Mouse (Mus musculus): ENCODE measurements at regions not wholly inside any gene's neighbourhood (a gene's known extent, or its start where the extent isn't known, plus 50 kb on each side); places are given as distances from the start of the nearest gene placed in this dataset.
A peak's percentile ranks its signal among the peaks of the same experiment; 100 is the strongest.

- DNase-seq (ENCODE audit: inconsistent age in 2 of 2, low spot score in 1 of 2), result peak; percentile 15 to 41
These were observed 113.2 kb downstream of the Inhbb start for GRCm38 (mm10) chr1:119308719-119309365.

- DNase-seq (ENCODE audit: inconsistent age in 2 of 2, low spot score in 1 of 2), result no peak
These were observed 116.6 kb downstream of the Inhbb start for GRCm38 (mm10) chr1:119305315-119305976.

DNA sequence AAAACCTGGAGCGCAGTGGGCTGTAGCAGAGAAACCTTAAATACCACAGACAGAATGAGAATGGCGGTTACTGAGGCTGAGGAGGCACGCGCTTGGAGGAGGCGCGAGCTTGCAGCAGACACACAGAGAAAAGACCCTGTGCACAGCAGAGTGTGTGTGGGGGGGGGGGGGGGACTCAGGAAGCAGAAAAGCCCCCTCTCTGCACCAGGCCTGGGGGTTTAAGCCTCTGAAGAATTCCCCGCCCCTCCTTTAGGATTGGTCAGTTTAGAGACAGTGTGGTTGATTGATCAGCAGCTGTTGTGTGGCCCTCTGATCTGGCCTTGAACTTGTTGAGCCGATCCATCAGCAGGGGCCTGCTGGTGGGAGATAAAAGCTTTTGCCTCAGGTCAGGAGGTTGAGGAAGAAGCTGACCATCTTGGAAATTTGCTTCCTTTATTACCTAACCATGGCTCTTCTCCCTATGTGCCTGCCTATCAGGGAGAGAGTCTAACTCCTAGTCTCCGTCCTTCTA is 117.5 kb downstream of the Inhbb start:
- no peak for DNase-seq (ENCODE audit: inconsistent age in 2 of 2, low spot score in 1 of 2)

GRCm38 (mm10) chr1:119302349-119302995 is 119.6 kb downstream of the Inhbb start:
- peak; percentile 28 to 78 for DNase-seq (ENCODE audit: inconsistent age in 2 of 2, low spot score in 1 of 2)

DNA sequence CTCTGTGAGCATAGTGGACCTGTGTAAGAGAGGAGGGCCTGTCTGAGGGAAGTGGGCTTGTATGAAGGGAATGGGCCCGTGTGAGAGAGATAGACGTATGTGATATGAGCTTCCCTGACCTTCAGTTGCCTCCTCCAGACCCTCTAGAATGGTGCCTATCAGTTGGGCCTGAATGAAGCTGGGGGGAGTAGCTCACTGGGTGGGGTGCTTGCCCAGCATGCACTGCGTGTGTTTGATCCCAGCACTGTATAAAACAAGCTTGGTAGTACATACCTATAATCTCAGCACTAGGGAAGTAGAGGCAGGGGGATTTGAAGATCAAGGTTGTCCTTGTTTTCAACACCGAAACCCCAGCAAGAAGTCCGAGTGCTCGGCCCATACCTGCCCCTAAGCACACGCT is 120.1 kb downstream of the Inhbb start:
- no peak for DNase-seq (ENCODE audit: inconsistent age in 2 of 2, low spot score in 1 of 2)

DNA sequence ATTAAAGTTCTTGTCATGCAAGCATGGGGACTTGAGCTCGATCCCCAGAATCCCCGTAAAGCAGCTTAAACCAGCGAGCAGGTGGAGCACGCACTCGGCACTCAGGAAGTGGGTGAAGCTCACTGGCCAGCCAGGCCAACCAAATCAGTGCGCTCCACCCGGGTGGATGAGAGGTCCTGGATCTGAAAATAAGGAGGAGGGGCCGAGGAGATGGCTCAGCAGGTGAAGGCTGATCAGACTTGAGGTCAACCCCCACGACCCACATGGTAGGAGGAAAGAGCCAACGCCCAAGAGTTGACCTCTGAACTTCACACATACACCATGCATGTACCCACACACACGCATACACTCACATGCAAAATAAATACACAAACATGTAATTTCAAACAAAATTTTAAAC is 120.8 kb downstream of the Inhbb start:
- DNase-seq (ENCODE audit: inconsistent age in 2 of 2, low spot score in 1 of 2), result no peak

DNA sequence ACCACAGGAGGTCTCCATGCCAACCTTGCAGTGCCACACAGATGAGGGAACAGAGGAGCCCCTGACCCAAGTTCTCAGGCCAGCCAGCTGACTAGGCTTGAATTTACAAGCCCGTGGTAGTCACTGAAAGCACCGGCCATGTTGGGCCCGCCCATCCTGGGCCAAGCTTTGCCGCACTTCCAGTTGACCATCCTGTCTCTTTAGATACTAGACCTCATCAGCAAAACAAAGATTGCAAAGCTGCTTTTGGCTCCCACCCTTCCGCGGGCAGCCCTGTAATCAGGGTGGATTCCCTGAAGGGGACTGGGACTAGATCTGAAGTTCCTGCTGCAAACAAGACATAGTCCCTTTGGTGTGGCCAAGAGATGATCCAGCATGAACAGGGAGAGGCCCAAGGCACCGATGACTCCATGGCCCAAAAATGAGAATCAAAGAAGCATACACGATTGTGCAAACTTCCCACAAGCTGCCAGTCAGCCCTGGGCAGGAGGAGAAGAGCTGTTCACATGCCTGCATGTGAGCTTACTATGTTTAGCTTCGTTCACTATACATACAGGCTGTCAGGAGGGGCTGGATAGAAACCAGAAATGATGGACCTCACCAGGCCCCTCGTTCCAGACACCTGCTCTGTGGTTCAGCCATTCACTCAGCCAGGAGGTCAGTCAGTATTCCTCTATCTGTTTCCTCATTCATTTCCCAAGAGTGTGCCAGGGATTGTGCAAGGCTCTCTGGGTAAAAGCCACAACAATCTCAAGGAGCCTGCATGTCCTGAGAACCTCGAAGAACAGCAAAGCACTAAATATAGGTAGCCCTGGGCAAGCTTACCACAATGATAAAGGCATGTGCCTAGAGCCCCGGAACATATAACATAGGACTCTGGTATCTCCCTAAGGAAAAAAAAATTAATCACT is 122.0 kb downstream of the Inhbb start:
- DNase-seq (ENCODE audit: inconsistent age in 2 of 2, low spot score in 1 of 2), result peak in 1 of 2 experiments; percentile 81

GRCm38 (mm10) chr1:119298696-119299230 is 123.3 kb downstream of the Inhbb start:
- no peak for DNase-seq (ENCODE audit: inconsistent age in 2 of 2, low spot score in 1 of 2)

DNA sequence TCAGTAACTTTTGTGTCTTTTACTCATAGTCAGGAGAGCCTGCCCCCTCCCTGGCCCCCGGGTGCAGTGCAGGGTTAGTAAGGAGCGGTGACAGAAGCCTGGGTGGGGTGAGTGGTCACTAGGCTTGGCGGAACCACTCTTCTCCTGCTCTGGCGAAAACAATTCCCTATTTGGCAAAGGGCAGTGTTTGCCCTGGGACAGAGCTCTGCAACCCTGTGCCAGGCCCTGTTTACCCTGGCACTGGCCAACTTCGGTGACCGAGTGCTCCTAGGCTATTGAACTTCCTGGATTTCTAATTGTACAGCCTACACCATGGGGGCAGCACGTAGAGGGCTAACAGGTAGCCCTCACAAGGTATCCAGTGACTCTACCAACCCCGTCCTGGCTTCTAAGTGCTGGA is 126.9 kb downstream of the Inhbb start:
- DNase-seq (ENCODE audit: inconsistent age in 2 of 2, low spot score in 1 of 2), result peak in 1 of 2 experiments; percentile 38

GRCm38 (mm10) chr1:119293839-119294238 is 128.2 kb downstream of the Inhbb start:
- peak in 1 of 2 experiments; percentile 75 for DNase-seq (ENCODE audit: inconsistent age in 2 of 2, low spot score in 1 of 2)

DNA sequence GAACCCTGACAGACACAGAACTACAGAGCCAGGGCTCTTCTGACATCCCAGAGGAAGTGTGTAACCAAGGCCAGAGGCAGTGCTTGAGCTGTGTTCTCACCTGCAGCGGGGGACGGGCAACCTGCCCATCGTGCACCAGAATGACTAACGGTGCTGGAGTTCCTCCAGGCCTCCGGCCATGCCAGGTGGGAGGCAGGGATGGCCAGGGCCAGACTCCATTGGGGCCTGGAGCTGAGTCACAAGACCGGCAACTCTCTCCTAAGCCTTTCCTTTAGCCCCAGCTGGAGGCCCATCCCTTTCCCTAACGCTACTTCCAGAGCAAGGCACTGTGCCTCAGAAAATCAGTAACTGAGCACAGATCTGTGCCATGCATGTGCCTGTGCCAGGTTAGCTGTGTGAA is 129.8 kb downstream of the Inhbb start:
- DNase-seq (ENCODE audit: inconsistent age in 2 of 2, low spot score in 1 of 2), result peak; percentile 48 to 88

DNA sequence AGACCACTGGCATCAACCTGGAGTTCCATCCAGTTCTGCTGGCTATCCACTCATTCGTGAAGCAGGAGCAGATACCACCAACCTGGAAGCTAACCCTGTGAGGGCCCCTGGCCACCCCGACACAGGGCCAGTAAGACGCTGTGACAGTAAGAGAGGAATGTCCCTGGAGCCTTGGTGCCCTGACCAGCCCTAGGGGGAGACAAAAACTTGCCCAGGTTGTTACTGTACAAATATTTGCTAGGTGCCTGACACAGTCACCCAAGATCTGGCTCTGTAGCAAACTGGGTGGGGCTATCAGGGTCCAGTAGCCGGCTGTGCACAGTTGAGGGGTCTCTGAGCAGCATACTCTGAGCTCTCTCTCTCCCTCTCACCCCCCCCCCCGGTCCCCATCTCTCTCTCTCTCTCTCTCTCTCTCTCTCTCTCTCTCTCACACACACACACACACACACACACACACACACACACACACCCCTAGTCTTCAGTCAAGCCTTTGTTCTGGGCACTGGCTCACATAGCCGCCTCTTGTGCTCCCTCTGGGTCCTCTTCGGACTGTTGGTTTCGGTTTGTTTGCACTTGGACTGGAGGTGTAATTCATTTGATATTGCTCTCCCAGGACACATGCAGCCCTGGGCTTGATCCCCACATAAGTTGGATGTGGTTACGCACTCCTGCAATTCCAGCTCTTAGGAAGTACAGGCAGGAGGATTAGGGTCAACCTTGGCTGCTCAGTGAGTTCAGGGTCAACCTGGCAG is 131.7 kb downstream of the Inhbb start:
- peak in 1 of 2 experiments; percentile 34 for DNase-seq (ENCODE audit: inconsistent age in 2 of 2, low spot score in 1 of 2)

DNA sequence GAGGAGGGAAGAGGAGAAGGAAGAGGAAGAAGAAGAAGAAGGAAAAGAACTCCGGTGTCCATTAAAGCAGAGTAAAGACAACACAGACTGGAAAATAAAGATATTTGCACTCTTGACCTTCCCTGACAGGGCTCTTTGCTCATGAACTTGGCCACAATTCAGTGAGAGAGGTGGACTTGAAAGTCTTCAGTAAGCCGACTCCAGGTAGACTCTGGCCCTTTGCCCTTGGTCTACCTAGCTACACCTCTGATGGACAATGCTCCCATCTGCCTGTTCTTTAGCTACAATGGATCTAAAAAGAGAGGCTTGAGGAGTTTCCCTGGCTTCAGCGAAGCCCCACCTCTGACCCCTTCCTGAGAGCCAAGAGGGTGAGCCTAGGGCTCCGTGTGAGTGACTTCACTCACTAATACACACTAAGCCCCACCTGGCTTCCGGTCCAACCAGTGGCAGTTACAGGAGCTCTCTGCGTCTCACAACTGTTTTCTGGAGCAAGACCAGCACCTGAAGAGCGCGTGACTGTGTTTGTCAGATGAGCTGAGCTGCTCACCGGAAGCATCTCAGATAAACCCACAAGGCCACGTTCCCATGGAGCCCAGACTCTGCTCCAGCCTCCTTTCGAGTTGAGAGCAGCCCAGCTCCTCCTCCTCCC is 132.4 kb downstream of the Inhbb start:
- no peak for DNase-seq (ENCODE audit: inconsistent age in 2 of 2, low spot score in 1 of 2)

DNA sequence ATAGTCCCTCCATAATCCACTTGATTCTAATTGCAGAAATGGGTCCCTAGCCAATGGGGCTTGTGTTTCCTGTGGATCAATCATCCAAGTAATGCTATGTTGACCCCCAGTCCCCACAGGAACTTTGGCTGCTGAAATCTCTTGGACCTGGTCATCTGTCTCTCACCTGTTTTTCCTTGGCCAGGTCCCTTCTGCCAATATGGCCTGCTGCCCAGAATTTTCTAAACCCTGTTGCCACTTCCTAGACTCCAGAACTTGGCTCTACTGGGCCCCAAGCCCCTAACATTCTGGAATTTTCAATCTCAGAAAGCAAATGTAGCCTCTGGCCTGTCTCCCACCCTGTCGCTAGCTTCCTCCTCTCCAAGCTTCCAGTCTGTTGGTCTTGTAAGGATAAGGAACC is 139.6 kb downstream of the Inhbb start:
- DNase-seq (ENCODE audit: inconsistent age in 2 of 2, low spot score in 1 of 2), result no peak

DNA sequence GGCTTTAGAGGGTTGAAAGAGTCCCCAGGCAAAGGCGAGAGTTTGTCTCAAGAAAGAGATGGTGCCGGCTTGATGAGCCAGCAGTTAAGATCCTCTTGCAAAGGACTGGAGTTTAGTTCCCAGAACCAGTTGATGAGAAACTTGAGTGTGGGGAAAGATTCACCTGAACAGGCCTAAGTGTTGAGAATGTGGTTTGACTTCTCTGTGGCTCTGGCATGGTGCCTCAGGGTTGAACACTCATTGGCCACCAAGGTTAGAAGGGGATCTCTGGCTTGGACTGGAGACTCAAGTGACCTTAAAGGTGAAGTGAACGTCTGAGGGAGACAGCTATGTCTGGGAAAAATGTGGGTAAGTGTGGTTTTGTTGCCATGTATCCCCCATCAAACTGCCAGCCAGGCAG is 142.8 kb downstream of the Inhbb start:
- DNase-seq (ENCODE audit: inconsistent age in 2 of 2, low spot score in 1 of 2), result peak in 1 of 2 experiments; percentile 47

GRCm38 (mm10) chr1:119278528-119279201 is 143.4 kb downstream of the Inhbb start:
- DNase-seq (ENCODE audit: inconsistent age in 2 of 2, low spot score in 1 of 2), result no peak

DNA sequence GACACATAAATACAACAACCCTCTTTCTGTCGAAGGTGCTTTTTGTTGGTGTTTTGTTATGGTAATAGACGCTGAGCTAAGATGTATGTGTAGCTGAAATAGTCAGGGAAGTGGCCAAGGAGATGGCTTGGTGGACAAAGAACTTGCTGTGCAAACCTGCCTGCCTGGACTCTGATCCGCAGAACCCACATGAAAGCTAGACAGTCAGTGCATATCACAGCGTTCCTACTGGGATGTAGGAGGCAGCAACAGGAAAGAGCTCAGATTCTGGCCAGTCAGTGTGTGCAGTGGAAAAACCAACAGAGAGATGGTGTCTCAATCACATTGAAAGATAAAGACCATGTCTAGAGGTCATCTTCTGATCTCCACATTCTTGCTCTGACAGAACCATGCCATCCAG is 144.1 kb downstream of the Inhbb start:
- DNase-seq (ENCODE audit: inconsistent age in 2 of 2, low spot score in 1 of 2), result no peak

- DNase-seq (ENCODE audit: inconsistent age in 2 of 2, low spot score in 1 of 2), result no peak
These were observed 156.0 kb downstream of the Inhbb start for GRCm38 (mm10) chr1:119266013-119266412.

All from adrenal gland, adult (tissue).